Mouse (Mus musculus): ENCODE measurements at regions not wholly inside any gene's neighbourhood (a gene's known extent, or its start where the extent isn't known, plus 50 kb on each side); places are given as distances from the start of the nearest gene placed in this dataset.
"Not testable (repeated sequence)": the region's sequence is repeated elsewhere in the genome, so short reads cannot be mapped to it uniquely, and the experiment has no call there.

GRCm38 (mm10) chr15:8856419-8857084 is 111.2 kb upstream of the Ranbp3l start:
- no peaks in the 10 kb centered on the region for H3K27me3 ChIP-seq
- WGBS: 53% methylated on average over 11 of the region's 11 CpGs
- H3K36me3 ChIP-seq (ENCODE audit: poor library complexity, severe bottlenecking): no peaks in the 10 kb centered on the region
- no peak overlapping the region for H3K4me3 ChIP-seq
- ATAC-seq: peak; percentile 75
- no peak overlapping the region for H3K9ac ChIP-seq
- H3K4me1 ChIP-seq: peaks cover 8% of the 10 kb centered on the region
- H3K27ac ChIP-seq: 0 out of 2 replicates have a peak overlapping the region, but pooled peaks have one; percentile 31
- H3K9me3 ChIP-seq (replicated peaks): peaks cover 3% of the 10 kb centered on the region; the same call in 1 of the 2 replicates
- H3K4me2 ChIP-seq: no peak overlapping the region

- Histone ChIP-seq H3K4me3 (no peak overlapping the region), H3K4me2 (no peak overlapping the region), H3K36me3 (ENCODE audit: poor library complexity, severe bottlenecking) (no peaks in the 10 kb centered on the region), H3K27ac (no peak overlapping the region), H3K9ac (no peak overlapping the region), H3K27me3 (no peaks in the 10 kb centered on the region), H3K4me1 (peaks cover 8% of the 10 kb centered on the region), H3K9me3 (replicated peaks) (peaks cover 3% of the 10 kb centered on the region; the same call in 1 of the 2 replicates)
- WGBS: 95% methylated on average over 3 of the region's 3 CpGs
- ATAC-seq: no peak
Observed at GRCm38 (mm10) chr15:8855511-8855910, 112.2 kb upstream of the Ranbp3l start.

- H3K4me2 ChIP-seq: no peak overlapping the region
- H3K4me1 ChIP-seq: peaks cover 8% of the 10 kb centered on the region
- 84% methylated on average over 7 of the region's 7 CpGs for WGBS
- H3K4me3 ChIP-seq: no peak overlapping the region
- no peak overlapping the region for H3K27ac ChIP-seq
- ATAC-seq: no peak
- H3K9ac ChIP-seq: no peak overlapping the region
- H3K9me3 ChIP-seq (replicated peaks): 0 out of 2 replicates have a peak, but pooled peaks cover 3% of the 10 kb centered on the region
- no peaks in the 10 kb centered on the region for H3K36me3 ChIP-seq (ENCODE audit: poor library complexity, severe bottlenecking)
- no peaks in the 10 kb centered on the region for H3K27me3 ChIP-seq
Observed at GRCm38 (mm10) chr15:8854336-8854735, 113.4 kb upstream of the Ranbp3l start.

- 92% methylated on average over 1 of the region's 1 CpGs for WGBS
- no peak overlapping the region for H3K27ac ChIP-seq
- no peaks in the 10 kb centered on the region for H3K36me3 ChIP-seq (ENCODE audit: poor library complexity, severe bottlenecking)
- no peak for ATAC-seq
- H3K9ac ChIP-seq: no peak overlapping the region
- H3K9me3 ChIP-seq (replicated peaks): 0 out of 2 replicates have a peak, but pooled peaks cover 3% of the 10 kb centered on the region
- no peaks in the 10 kb centered on the region for H3K27me3 ChIP-seq
- H3K4me3 ChIP-seq: no peak overlapping the region
- H3K4me2 ChIP-seq: no peak overlapping the region
- H3K4me1 ChIP-seq: no peaks in the 10 kb centered on the region
Observed at GRCm38 (mm10) chr15:8850996-8851395, 116.8 kb upstream of the Ranbp3l start.

GRCm38 (mm10) chr15:8849413-8849812 is 118.3 kb upstream of the Ranbp3l start:
- H3K36me3 ChIP-seq (ENCODE audit: poor library complexity, severe bottlenecking): no peaks in the 10 kb centered on the region
- WGBS: 67% methylated on average over 5 of the region's 5 CpGs
- H3K4me2 ChIP-seq: no peak overlapping the region
- no peak for ATAC-seq
- H3K4me1 ChIP-seq: no peaks in the 10 kb centered on the region
- H3K4me3 ChIP-seq: no peak overlapping the region
- H3K9ac ChIP-seq: no peak overlapping the region
- no peaks in the 10 kb centered on the region for H3K27me3 ChIP-seq
- no peak overlapping the region for H3K27ac ChIP-seq
- H3K9me3 ChIP-seq (replicated peaks): no peaks in the 10 kb centered on the region

- no peak overlapping the region for H3K27ac ChIP-seq
- H3K36me3 ChIP-seq (ENCODE audit: poor library complexity, severe bottlenecking): no peaks in the 10 kb centered on the region
- no peak overlapping the region for H3K9ac ChIP-seq
- no peaks in the 10 kb centered on the region for H3K4me1 ChIP-seq
- H3K9me3 ChIP-seq (replicated peaks): no peaks in the 10 kb centered on the region
- ATAC-seq: no peak
- no peak overlapping the region for H3K4me3 ChIP-seq
- WGBS: 55% methylated on average over 9 of the region's 9 CpGs
- H3K27me3 ChIP-seq: no peaks in the 10 kb centered on the region
- no peak overlapping the region for H3K4me2 ChIP-seq
Observed at GRCm38 (mm10) chr15:8842129-8842528, 125.6 kb upstream of the Ranbp3l start.

- no peaks in the 10 kb centered on the region for H3K36me3 ChIP-seq (ENCODE audit: poor library complexity, severe bottlenecking)
- ATAC-seq: no peak
Observed at GRCm38 (mm10) chr15:8839462-8839861, 128.3 kb upstream of the Ranbp3l start.

GRCm38 (mm10) chr15:8834151-8834550 is 123.6 kb upstream of the Slc1a3 start:
- H3K27ac ChIP-seq: no peak overlapping the region
- H3K27me3 ChIP-seq: no peaks in the 10 kb centered on the region
- no peak overlapping the region for H3K4me3 ChIP-seq
- no peaks in the 10 kb centered on the region for H3K9me3 ChIP-seq (replicated peaks)
- H3K4me1 ChIP-seq: peaks cover 8% of the 10 kb centered on the region; the same call in 1 of the 2 replicates
- H3K9ac ChIP-seq: no peak overlapping the region
- ATAC-seq: no peak
- no peak overlapping the region for H3K4me2 ChIP-seq
- no peaks in the 10 kb centered on the region for H3K36me3 ChIP-seq (ENCODE audit: poor library complexity, severe bottlenecking)
- 80% methylated on average over 4 of the region's 4 CpGs for WGBS

More at GRCm38 (mm10) chr15:8839462-8839861, 128.3 kb upstream of the Ranbp3l start:
- H3K9me3 ChIP-seq (replicated peaks): no peaks in the 10 kb centered on the region
- H3K27ac ChIP-seq: no peak overlapping the region
- WGBS: 64% methylated on average over 1 of the region's 1 CpGs
- H3K4me2 ChIP-seq: no peak overlapping the region
- no peak overlapping the region for H3K4me3 ChIP-seq
- no peak overlapping the region for H3K9ac ChIP-seq
- no peaks in the 10 kb centered on the region for H3K27me3 ChIP-seq
- no peaks in the 10 kb centered on the region for H3K4me1 ChIP-seq

GRCm38 (mm10) chr15:8832970-8833369 is 122.4 kb upstream of the Slc1a3 start:
- Histone ChIP-seq H3K4me1 (peaks cover 8% of the 10 kb centered on the region; the same call in 1 of the 2 replicates), H3K4me3 (no peak overlapping the region), H3K9ac (no peak overlapping the region), H3K4me2 (no peak overlapping the region), H3K9me3 (replicated peaks) (no peaks in the 10 kb centered on the region), H3K27ac (no peak overlapping the region), H3K27me3 (no peaks in the 10 kb centered on the region), H3K36me3 (ENCODE audit: poor library complexity, severe bottlenecking) (no peaks in the 10 kb centered on the region)
- 72% methylated on average over 1 of the region's 1 CpGs for WGBS
- no peak for ATAC-seq

- no peak; the same call in 1 of the 2 replicates for ATAC-seq
- Histone ChIP-seq H3K9me3 (replicated peaks) (no peaks in the 10 kb centered on the region), H3K9ac (no peak overlapping the region), H3K36me3 (ENCODE audit: poor library complexity, severe bottlenecking) (no peaks in the 10 kb centered on the region), H3K4me3 (no peak overlapping the region), H3K4me2 (no peak overlapping the region), H3K27ac (no peak overlapping the region; the same call in 1 of the 2 replicates), H3K27me3 (no peaks in the 10 kb centered on the region), H3K4me1 (peaks cover 8% of the 10 kb centered on the region; the same call in 1 of the 2 replicates)
- WGBS: 27% methylated on average over 13 of the region's 13 CpGs
Observed at GRCm38 (mm10) chr15:8831720-8832620, 121.4 kb upstream of the Slc1a3 start.

- ATAC-seq: no peak
- no peak overlapping the region for H3K27ac ChIP-seq
- no peaks in the 10 kb centered on the region; the same call in 1 of the 2 replicates for H3K9me3 ChIP-seq (replicated peaks)
- no peak overlapping the region for H3K4me2 ChIP-seq
- no peaks in the 10 kb centered on the region for H3K4me1 ChIP-seq
- no peak overlapping the region for H3K9ac ChIP-seq
- 62% methylated on average over 6 of the region's 6 CpGs for WGBS
- no peaks in the 10 kb centered on the region for H3K36me3 ChIP-seq (ENCODE audit: poor library complexity, severe bottlenecking)
- H3K27me3 ChIP-seq: no peaks in the 10 kb centered on the region
- no peak overlapping the region for H3K4me3 ChIP-seq
Observed at GRCm38 (mm10) chr15:8824861-8825260, 114.3 kb upstream of the Slc1a3 start.

- not testable (repeated sequence) for H3K4me2 ChIP-seq; H3K4me3 ChIP-seq; H3K27me3 ChIP-seq; ATAC-seq; H3K4me1 ChIP-seq; H3K9me3 ChIP-seq (replicated peaks); H3K36me3 ChIP-seq (ENCODE audit: poor library complexity, severe bottlenecking); H3K9ac ChIP-seq; H3K27ac ChIP-seq
- 95% methylated on average over 4 of the region's 8 CpGs for WGBS
Observed at GRCm38 (mm10) chr15:8822795-8823194, 112.2 kb upstream of the Slc1a3 start.
